Mouse (Mus musculus): ENCODE data around the gene Prom1.

Prom1 gene

DNA sequence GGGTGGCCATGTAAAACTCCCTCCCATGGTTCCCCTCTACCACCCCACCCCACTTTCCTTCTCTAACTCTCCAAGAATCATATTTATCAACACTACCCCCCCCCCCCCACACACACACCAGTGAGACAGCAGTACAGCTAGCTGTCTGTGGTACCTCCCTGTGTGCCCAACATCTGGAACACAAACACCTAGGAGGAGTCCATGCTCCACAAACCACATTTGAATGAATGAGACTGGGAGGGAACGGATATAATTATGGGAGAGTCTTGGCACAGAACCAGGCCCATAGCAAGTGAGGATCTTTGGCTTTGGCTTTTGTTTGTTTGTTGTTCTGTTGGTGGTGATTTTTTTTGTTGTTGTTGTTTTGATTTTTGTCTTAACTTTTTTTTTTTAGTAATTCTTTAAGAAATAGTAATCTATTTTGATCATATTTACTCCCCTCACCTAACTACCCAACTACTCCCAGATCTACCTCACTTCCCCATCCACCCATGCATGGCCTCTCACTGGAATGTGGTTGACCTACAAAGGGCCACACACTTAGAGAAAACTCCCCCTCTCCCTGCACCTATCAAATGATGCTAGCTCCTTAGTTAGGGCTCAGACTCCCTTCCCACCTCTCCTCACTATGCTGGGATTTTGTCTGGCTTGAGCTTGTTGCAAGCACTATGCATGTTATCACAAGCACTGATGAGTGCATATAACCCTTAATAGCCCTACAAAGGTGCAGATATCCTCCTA lies 124.8 kb downstream of the Prom1 start:
- no peak for DNase-seq (ENCODE audit: low spot score in 2 of 2)

DNA sequence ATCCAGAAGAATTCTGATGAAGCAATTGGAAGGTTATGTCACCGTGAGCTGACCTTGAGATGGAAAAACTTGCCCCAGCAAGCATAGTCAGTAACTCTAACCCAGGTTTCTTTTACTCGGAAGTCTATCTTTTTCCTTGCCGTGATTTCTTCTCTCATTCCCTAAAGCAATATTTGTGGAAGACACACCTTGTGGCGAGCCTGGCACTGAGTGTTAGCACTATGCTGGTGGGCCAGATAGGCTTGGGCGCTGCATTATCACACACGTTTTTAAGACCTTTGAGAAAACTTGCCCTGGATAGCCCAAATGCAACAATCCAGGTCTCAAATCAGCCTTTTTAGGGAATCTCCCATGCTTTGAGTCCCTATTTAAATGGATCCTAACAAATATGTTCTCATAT lies 127.7 kb downstream of the Prom1 start:
- no peak for DNase-seq (ENCODE audit: low spot score in 2 of 2)

DNA sequence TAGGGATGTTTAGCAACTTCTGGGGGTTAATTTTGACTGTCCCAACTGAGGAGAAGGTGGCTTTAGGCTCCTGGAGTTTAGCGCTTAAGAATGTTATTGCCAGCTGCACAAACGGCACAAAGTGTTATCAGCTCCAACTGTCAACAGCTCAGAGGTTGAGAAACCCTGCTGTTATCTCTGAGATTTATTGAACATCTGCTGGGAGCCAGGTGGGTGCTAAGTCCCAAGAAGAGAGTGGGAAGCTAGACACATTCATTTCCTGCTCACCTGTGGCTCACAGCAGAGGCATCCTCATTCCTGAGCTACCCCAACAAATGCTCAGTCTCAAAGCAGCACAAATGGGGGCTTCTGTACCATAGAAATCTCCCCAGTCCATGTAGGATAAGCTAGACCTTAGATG lies 130.7 kb downstream of the Prom1 start:
- DNase-seq (ENCODE audit: low spot score in 2 of 2), result no peak

DNA sequence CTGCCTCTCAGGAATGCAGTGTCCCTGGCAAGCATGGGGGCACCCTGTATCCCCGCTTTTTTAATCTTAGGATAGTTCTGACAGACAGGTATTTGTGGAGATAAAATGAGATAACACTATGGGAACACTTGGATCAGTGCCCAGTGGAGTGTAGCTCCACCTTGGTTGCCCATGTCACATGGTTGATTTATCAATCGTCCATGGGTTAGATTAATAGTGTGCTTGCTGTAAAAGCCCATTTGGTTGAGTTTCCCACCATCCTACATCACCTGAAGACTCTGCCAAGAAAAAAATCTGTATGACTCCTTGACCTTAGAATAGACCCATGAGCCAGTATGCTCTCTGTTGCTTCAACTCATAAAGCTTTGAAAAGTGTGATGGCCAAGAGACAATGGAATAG lies 131.3 kb downstream of the Prom1 start:
- DNase-seq (ENCODE audit: low spot score in 2 of 2), result no peak

DNA sequence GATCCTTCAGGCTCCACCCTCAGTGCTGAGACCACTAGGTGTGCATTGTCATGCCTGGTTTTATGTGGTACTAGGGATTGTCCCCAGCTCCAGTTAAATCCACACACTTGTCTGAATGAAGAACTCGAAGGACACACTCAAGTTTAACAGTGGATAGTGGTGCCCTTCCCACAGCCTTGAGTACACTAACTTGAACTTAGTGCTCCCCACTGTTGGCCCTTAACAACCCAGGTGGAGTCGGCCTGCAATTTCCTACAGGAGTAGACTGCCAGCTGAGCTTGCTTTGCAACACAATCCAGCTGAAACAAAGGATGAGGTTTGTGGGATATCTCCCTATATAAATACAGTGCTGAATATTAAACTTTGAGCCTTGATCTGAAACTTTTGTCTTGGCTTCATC lies 133.2 kb downstream of the Prom1 start:
- no peak for DNase-seq (ENCODE audit: low spot score in 2 of 2)

DNA sequence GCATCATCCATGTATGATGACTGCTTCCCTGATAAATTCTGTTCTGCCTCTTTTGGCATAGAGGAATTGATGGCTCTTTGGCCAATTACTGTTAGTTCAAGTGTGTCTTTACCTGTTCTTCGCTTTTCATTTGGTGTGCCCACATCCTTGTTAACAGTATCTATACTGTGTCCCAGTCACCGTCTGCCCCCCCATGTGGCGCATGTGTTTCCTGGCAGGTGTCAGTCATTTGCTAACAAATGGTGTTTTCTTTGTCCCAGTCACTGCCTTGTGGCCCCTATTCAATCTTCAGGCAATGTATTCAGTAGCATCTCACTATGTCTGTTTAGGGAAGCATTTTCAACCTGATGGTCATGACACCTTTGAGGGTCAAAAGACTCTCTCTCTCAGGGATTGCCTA lies 140.8 kb downstream of the Prom1 start:
- DNase-seq (ENCODE audit: low spot score in 2 of 2), result no peak

DNA sequence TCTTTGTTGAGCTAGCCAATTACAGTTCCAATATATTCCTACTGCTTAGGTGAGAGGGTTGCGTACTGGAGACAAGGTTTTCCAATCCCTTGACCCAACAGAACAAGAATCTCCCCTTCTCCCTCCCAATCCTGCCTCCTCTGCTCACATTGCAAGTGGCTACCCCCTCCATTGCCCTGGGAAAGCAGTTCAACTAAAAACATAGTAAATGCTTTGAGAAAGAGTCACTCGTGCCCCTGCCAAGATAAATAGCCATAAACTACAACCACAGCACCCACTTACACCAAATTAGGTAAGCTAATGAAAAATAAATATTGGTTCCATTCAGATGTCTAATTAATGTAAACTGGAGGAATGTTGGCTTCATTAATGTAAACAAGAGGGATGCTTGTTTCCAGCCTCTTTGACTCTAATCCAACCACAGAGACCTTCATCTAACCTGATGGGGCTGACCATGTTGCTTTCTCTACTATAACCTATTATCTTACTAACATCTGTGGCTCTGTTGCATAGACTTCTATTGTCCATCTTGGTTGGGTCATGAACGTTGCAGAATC lies 141.9 kb downstream of the Prom1 start:
- no peak for DNase-seq (ENCODE audit: low spot score in 2 of 2)

DNA sequence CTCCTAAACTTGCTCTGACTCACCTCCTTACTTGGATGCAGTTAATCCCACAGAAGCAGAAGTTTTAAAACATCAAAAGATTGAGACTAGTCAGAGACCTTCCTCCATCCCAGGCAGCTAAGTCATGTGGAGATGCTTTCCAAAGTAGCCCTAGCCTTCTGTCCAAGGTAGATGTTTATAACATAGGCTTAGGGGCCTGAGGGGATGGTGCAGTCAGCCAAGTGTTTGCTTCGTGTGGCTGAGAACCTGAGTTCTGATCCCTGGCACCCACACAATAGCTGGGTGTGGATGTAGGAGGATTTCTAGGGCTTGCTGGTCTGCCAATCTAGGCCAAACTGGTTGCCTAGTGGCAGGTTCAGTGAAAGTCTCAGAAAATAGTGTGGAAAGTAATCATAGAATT lies 148.6 kb downstream of the Prom1 start:
- no peak for DNase-seq (ENCODE audit: low spot score in 2 of 2)

DNA sequence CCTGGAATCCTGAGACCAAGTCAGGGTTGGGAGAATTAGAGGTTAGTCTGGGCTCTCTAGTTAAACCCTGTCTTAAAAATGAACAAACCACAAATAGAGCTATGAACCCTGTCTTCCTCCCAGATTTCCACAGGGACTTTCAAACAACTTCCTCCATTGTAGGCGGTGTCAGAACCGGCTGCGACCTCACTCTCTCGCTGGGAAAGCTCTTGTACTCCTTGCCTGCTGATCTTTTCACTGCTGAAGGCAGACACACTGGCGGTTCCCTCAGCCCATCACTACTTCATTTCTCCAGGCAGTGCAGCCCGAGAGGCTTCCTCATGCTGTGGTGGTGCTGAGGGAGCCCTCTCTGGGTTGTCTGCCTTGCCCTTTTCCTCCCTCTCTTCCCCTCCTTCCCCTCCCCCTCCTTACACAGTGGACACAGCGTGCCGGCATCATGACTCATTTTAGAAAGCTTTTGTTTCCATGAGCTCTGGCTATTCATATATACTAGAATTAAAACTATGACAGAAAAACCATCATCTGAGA lies 153.0 kb downstream of the Prom1 start:
- DNase-seq (ENCODE audit: low spot score in 2 of 2), result no peak

DNA sequence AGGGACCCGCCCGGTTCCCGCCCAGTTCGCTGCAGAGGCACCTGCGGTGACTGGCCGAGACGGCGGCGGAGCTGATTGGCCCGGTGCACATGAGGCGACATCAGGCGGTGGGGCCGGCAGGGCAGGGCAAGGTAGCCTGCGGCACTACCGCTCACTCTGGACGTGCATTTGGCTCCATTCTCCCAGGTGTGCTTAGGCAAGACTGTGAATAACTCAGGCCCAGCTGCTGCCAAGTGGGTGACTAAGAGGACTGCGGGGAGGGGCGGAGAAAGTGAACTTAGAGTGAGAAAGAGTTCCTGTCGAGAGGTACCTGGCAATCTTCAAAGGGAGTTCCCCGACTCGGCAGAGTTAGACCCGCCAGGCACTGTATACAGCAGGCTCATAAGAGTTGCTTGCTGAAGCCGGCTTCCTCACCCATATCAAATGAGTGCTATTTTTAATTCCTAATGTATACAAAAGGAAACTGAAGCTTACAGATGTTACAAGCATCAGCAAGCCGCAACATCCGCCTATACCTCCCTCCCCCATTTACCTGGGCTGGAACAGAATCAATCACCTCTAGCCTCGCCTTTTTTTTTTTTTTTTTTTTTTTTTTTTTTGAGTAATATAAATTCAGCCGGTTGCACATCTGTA lies 153.6 kb downstream of the Prom1 start:
- DNase-seq (ENCODE audit: low spot score in 2 of 2), result peak; percentile 29 to 34

DNA sequence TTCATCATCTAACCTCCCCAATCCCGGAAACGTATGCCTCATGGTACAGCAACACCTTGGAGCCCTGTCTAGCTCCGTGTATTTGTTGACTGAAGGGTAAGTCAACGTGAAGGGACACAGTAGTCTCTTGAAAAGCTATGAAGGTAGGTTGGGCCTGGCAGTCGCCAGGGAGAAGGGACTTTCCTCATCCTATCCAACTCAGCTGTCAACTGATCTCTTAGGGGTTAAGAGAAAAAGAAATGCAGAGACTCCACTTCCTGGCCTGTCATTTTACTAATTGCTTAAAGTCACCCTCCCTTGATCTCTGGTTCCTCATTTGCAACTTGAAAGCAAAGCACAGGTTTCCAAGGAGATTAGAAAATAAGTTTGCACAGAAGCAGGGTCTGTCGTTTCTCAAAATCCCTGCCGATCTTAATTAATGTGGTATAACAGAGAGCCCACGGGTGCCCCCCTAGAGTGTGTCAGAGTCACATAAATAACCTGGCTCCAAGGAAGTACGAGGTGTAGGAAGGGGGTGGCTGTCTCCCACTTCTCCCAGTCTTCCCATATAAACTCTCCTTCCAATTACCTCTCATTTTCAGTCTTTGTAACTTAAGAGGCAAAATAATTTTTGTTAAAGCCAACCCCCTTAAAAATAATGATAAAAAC lies 154.4 kb downstream of the Prom1 start:
- peak in 1 of 2 experiments; percentile 22 for DNase-seq (ENCODE audit: low spot score in 2 of 2)
